Mouse (Mus musculus): ENCODE data around the gene Rasl12.

DNA sequence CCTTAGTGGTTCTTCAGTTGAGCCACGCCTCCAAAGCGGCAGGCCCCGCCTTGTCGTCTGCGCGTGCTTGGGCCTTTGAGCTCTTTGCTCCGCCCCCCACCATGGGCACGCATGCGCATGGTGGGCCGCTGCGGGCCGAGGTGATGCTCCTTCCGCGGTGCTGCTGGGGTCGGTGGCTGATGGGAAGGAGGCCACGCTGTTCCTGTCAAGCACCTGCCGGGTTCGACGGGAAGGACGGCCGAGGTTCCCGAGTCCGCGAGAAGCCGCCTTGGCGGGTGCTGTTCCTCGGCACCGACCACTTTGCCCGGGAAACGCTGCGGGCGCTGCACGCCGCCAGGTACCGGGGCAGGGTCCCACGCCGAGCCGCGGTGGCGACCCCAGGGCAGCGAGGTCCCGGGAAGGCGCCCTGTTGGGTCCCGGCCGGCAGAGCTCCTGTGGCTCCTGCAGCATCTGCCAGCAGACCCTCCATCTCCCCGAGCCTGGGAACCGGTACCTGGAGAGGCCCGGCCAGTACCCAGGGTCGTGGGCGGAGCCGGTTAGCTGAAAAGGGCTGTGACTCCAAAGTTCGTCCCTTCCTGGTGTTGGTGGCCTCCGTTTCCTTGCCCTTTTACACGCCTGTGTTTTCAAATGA, 37.5 kb downstream of the Rasl12 start, which contains the start of gene Mtfmt:
- TF ChIP-seq CTCF (conservative IDR thresholded peaks at IDR 0.05; ENCODE audit: low read length) (no peak), NANOG (IDR thresholded peaks at IDR 0.05; ENCODE audit: borderline replicate concordance, low read length) (no peak)
